Mouse (Mus musculus): ENCODE data around the gene Fam83e.

The Fam83e gene

GRCm38 (mm10) chr7:45720413-45721233 lies at the start of gene Fam83e:
TSS of gene Fam83e (plus strand) at chr7:45721212.
- DNase-seq (ENCODE audit: low spot score), result no peak

- no peak for DNase-seq (ENCODE audit: low spot score)
Observed at GRCm38 (mm10) chr7:45677627-45678295, 43.3 kb upstream of the Fam83e start.

GRCm38 (mm10) chr7:45678513-45678912 lies 42.5 kb upstream of the Fam83e start:
- DNase-seq (ENCODE audit: low spot score), result no peak

GRCm38 (mm10) chr7:45679966-45680621 lies 40.9 kb upstream of the Fam83e start:
- DNase-seq (ENCODE audit: low spot score), result no peak

- DNase-seq (ENCODE audit: low spot score), result no peak
Observed at GRCm38 (mm10) chr7:45681046-45681736, 39.8 kb upstream of the Fam83e start.

GRCm38 (mm10) chr7:45682144-45683126 lies 38.6 kb upstream of the Fam83e start:
- peak; percentile 85 for DNase-seq (ENCODE audit: low spot score)

- DNase-seq (ENCODE audit: low spot score), result no peak
Observed at GRCm38 (mm10) chr7:45683396-45684050, 37.5 kb upstream of the Fam83e start, which contains the start of gene Ntn5. TSS of gene Ntn5 (plus strand) at chr7:45684022.

- DNase-seq (ENCODE audit: low spot score), result no peak
Observed at GRCm38 (mm10) chr7:45685811-45686210, 35.2 kb upstream of the Fam83e start.

- no peak for DNase-seq (ENCODE audit: low spot score)
Observed at GRCm38 (mm10) chr7:45686841-45687240, 34.2 kb upstream of the Fam83e start.

- no peak for DNase-seq (ENCODE audit: low spot score)
Observed at GRCm38 (mm10) chr7:45689099-45689498, 31.9 kb upstream of the Fam83e start.

- DNase-seq (ENCODE audit: low spot score), result no peak
Observed at GRCm38 (mm10) chr7:45689800-45690199, 31.2 kb upstream of the Fam83e start.

- no peak for DNase-seq (ENCODE audit: low spot score)
Observed at GRCm38 (mm10) chr7:45692364-45692763, 28.6 kb upstream of the Fam83e start.

GRCm38 (mm10) chr7:45693921-45694591 lies 27.0 kb upstream of the Fam83e start, which contains the start of gene Sec1:
TSS of gene Sec1 (minus strand) at chr7:45694402.
- no peak for DNase-seq (ENCODE audit: low spot score)

GRCm38 (mm10) chr7:45695098-45695497 lies 25.9 kb upstream of the Fam83e start:
- no peak for DNase-seq (ENCODE audit: low spot score)

- no peak for DNase-seq (ENCODE audit: low spot score)
Observed at GRCm38 (mm10) chr7:45697894-45698293, 23.1 kb upstream of the Fam83e start.

- no peak for DNase-seq (ENCODE audit: low spot score)
Observed at GRCm38 (mm10) chr7:45699523-45700141, 21.4 kb upstream of the Fam83e start, which contains the start of gene Car11. TSS of gene Car11 (plus strand) at chr7:45699843.

- peak; percentile 65 for DNase-seq (ENCODE audit: low spot score)
Observed at GRCm38 (mm10) chr7:45700301-45701015, 20.6 kb upstream of the Fam83e start.

GRCm38 (mm10) chr7:45701072-45701471 lies 19.9 kb upstream of the Fam83e start:
- no peak for DNase-seq (ENCODE audit: low spot score)

All from ovary, postnatal 36 days (tissue).